Mouse (Mus musculus): ENCODE data around the gene Sh3rf1. TPM values are rescaled to one million over a fixed set of nuclear protein-coding genes. Genes with fewer than 3 reads are reported as not detected.

Gene Sh3rf1
- total RNA-seq, 2 experiments from 2014 or later: 10.1 to 11.3 TPM

DNA sequence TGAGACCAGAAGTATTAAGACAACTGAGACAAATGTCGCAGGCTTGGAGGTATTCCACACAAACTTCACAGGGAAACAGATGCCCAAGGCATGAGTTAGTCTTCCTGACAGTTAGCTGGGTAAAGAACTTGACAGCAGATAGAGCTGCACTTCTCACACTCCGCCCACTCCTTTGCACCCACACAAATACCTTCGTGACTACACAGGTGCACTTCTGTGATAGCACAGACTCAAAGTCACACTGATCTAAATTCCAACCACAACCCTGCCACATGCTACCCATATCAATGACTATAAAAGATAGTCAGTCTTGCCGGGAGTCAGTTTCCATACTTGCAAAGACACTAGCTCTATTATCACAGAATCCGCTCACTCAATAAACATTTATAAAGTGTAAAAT, 202.4 kb downstream of the Sh3rf1 start:
- no peak for DNase-seq

DNA sequence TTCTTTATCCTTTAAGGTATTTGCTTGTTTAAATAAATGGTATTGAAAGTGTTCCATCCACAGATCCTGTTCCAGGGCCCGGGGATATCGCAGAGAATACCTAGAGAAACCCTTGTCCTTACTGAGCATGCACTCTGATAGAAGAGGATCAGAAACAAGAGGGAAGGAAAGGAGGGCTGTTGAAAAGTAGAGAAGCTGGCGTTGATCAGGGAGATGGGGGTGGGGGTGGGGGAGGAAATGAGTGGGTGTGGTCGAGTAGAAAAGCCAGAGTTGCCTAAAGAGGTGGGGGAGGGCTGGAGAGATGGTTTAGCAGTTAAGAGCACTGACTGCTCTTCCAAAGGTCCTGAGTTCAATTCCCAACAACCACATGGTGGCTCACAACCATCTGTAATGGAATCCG, 203.0 kb downstream of the Sh3rf1 start:
- no peak for DNase-seq

DNA sequence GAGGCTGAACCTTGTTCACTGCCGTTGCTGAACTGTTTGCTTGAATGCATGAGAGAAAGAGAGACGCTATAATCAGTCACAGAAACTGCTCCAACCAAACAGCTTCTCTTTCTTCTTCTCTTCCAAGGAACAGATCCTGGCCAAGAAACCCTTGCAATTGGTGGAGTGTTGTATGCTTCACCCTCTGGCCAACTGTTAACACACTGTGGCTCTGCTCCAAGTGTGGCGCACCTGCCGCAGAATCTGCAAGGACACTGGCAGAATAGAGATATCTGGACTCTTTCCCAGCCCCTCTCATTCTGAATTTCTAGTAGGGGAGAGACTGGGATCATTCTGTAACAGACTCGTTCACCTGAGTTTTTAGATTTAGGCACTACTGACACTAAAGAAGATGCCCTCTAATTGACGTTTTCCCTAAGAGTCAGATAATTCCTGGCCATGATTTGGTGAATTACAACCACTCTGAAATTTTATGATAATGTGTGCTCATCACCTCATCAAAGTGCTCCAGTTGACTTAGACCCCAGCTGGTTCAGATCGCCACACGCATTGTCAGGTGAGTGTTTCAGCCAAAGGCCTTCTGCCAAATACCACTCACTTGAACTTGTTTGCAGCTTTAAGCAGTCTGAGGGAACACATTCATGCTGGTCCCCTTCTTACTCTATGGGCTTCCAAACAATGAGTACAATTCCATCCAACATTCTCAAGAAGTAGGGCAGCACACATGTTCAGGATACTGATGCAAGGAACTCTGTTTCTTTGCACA, 204.4 kb downstream of the Sh3rf1 start:
- DNase-seq: no peak

DNA sequence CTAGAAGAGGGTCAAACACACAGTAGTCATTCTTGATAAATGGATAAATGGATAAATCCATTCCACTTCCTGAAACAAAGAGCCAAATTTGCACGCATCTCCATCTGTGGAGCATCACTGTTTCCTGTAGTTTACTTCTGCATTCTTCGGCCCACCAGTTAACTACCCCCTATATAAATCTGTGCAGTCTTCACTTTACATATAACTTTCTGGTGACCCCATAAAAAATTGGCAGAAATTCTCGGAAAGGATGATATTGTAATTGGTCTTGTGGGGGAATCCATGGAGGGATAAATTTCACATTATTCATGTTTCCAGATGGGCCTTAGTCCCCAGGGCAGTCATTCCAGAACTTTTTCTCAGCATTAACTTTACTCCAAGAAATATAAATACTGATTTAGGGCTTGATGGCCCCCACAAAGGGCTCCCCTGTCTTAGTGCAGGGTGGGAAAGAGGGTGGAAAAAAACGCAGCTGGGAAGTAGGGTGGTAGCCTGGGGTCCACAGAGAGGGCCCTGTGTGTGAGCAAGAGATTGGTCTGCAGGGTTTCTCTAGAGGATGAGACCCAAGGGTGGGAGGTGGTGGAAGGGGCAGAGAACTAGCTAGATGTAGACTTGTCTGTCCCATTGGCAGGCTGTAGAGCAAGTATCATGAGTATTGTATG, 205.3 kb downstream of the Sh3rf1 start:
- DNase-seq: no peak

DNA sequence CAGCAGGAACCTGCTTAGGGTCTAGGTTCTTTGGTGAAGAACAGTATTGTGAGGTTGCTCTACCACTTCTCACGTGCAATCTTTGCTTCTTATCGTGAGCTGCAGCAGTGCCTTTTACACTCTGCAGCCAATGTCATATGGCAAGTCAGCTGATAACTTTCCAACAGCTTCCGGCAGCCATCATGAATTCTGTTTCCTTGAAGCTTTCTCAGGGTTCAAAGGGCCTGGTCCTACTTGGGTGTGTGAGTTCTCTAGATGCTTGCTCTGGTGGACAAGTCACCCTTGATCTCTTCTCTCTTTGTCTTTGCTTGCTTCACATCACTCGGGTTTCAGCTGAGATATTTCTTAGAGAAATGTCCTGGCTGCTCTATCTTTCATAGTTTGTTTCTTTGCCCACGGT, 211.8 kb downstream of the Sh3rf1 start:
- DNase-seq: no peak

DNA sequence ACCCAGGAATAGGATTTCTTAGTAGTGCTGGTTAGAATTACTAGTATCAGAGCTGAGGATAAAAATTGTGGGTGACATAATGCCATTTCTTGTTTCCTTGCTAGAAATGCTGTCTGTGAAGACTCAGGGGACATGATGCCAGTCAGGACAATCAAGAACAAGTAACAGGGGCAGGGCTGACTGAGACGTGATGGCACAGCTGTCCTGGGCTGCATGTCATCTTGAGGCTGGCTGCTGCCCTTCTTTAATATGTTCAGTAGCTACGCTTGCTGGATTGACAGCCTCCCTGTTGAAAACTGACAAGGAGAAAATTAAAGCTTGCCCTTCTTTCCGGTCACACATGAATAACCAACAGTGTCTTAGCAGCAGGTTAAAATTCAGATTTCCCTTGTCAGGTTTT, 212.5 kb downstream of the Sh3rf1 start:
- DNase-seq: no peak

DNA sequence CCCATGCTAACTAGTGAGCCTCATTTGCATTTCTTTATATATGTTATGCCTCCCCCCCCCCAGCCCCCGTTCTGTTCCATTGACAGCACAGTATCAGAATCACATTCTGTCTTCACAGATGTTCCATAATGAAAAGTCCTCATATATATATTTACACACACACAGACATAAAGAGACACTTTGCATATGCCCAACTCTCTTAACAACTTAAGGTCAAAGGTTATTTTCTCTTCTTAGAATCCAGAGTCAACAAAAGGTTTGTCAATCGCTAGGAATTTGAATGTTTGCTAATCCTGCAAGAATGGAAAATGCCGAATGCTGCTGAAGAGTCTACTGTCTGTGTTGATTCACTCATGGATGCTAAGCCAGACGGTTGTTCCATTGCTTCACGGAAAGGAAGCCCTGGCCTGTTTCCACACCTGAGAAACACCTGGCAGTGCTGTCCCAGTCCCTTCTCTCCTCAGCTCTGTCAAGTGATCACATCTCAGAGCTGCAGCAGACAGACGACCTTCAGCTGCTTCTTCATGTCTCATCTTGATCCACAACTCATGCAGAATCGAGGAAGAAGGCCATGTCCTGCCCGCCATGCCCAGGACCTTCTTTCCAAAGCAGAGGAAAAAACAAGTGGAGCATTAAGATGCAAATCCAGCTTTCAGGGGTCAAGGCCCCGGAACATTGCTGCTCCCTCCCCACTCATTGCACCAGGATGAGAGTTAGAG, 213.1 kb downstream of the Sh3rf1 start:
- no peak for DNase-seq

DNA sequence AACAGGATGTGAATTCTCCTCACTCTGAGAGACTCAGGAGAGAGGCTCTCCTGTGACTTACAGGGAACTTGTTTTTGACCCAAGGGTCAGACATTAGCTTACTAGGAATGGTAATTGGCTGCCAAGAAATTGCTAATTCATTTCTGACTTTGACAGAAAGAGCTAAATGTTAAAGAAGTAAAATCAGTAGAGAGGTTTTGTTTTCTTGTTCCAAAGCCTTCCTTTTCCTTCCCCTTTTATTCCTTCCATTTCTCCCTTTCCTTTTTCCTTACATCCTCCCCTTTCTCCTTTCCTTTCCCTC, 213.6 kb downstream of the Sh3rf1 start:
- no peak for DNase-seq

DNA sequence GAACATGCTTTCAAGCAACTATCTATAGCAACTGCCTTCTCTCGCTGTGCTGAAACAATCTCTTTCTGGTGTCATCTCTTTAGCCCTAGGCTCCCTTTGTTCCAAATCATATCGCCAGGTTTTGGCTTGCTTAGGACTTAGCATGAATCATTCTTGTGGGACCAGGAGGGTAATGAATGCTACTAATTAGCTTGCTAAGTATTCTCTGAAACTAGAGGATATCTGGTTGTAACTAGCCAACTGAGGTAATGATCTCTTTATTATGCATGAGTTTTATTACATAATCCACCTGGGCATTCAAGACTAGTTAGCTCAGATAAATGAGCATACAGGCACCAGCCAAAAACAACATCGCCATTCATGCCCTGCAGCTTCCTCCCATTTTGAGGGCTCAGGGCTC, 219.3 kb downstream of the Sh3rf1 start:
- DNase-seq: no peak

DNA sequence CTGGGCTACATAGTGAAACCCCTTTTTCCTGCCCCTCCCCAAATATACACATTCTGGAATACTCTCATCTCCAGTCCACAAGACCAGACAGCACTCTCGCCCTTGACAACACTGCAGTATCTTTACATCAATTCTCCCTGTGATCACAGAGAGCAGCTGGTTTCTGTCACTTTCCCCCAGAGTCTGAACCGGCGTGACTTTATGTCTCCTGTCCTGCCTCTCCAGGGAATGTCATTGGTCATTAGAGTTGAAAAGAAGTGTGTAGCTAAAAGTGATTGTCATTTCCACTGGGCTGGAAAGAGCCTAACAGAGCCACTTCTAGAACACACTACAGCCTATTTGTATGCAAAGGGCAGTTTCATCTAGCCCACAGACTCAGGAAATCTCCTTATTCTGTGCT, 220.7 kb downstream of the Sh3rf1 start:
- no peak for DNase-seq

Other genes with a start within 250 kb of the Sh3rf1 start
- gene Clcn3, start 240.6 kb upstream of the Sh3rf1 start, total RNA-seq (2021): 10 to 100 TPM; 32.0 to 33.6 TPM
- 1 to 10 TPM; 6.2 to 6.9 TPM for gene Nek1, start 230.7 kb upstream of the Sh3rf1 start, total RNA-seq (2021)